Mouse (Mus musculus) spleen, postnatal 14 days (tissue): ENCODE data around the gene Mrps34.

Experiments used
- DNase-seq, 2 experiments: peaks; one replicate each; pipeline ENCODE4 v3.0.0; 2021 to 2022; ENCODE audit warnings: low spot score in 2 of 2

Mrps34 gene

GRCm38 (mm10) chr17:24894995-24895547 lies at the start of gene Mrps34, which contains the start of gene Eme2:
TSS of gene Mrps34 (plus strand) at chr17:24895116.
TSS of gene Eme2 (minus strand) at chr17:24895087.
- DNase-seq: peak; percentile 54 to 73

DNA sequence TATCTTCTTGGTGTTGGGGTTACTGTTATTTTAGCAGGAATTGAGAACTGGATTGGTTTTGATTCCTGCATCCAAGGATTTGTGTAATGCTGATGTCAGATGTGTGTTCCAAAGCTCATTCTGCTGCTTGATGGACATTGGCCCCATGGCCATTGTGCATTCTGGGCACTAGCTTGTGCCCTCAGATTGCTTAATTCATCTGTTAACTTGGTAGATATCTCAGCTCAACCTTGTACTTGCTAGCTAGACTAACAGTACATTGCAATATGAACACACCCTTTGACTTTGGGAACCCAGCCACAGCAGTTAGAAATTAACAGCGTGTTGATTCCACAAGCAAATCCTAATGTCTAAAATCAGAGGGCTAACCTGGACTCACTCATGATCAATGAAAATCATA lies 47.5 kb upstream of the Mrps34 start:
- DNase-seq: no peak

- DNase-seq: no peak
These were observed 46.3 kb upstream of the Mrps34 start for GRCm38 (mm10) chr17:24848600-24849031.

DNA sequence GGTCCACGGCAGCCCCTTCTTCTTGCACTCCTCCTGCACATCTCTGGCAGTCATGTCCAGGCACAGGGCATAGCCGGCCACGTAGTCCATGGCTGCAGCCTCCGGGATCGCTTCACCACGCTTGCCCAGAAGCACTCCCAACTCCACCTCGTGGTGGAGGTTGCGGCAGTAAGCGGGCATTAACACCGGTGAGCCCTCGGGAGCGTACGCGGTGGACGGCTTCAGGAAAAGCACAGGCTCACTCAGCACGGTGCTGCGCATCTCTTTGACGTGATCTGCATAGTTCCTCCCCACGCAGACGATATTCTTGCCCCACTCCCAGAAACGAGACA lies 45.2 kb upstream of the Mrps34 start:
- DNase-seq: no peak

DNA sequence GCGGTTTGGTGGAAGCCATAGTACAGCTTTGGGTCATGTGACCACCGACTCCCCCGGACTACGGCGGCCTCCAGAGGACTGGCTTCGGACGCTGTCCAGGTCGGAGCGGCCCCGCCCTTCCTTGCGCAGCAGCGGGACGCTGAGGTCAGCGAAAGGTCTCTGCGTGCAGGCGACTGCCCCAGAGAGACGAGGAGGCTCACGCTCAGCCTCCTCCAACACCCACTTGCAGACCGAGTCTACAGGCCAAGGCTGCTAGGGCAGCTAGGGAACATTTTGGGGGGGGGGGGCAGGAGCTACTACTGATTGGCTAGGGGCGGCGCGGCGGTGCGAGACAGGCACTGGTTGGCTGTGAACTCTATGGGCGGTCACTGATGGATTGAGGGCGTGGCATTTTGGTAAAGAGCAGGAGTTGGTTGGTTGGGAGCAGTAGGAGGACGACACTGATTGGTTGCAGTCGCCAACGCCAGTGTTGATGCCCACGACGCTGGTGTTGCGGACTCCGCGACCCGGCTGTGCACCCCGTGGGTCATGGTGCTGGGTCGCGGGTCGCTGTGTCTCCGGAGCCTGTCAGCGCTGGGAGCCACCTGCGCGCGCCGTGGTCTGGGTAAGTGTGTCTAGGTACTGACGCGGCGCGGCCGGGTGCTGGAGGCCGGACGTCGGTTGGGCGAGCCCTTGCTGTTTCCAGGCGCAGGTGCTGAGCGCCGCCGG lies 44.7 kb upstream of the Mrps34 start, which contains the start of gene Fahd1:
TSS of gene Fahd1 (minus strand) at position 300 of the 708 bp plus-strand sequence.
- DNase-seq: peak; percentile 87 to 88

- DNase-seq: no peak
These were observed 44.2 kb upstream of the Mrps34 start for GRCm38 (mm10) chr17:24850773-24851127.

- DNase-seq: no peak
These were observed 43.4 kb upstream of the Mrps34 start for GRCm38 (mm10) chr17:24851381-24852125.

GRCm38 (mm10) chr17:24855838-24856464 lies 39.0 kb upstream of the Mrps34 start:
- DNase-seq: no peak

DNA sequence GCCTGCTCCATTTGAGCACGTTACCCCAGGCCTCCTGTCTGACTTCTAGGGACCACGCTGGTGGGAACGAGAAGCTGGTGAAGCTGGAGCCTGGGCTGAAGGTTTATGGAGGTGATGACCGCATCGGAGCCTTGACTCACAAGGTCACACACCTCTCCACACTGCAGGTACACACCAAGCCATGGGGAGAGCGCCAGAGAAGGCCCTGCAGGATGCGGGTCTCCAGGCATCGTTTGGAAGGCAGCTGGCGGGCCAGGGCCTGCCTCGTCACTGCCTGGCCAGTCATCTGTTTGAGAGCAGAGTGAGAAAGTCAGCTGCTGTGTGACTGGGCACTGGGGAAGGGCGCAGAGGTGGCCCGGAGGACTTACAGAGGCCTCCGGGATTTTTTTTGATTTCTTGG lies 38.3 kb upstream of the Mrps34 start:
- DNase-seq: no peak

DNA sequence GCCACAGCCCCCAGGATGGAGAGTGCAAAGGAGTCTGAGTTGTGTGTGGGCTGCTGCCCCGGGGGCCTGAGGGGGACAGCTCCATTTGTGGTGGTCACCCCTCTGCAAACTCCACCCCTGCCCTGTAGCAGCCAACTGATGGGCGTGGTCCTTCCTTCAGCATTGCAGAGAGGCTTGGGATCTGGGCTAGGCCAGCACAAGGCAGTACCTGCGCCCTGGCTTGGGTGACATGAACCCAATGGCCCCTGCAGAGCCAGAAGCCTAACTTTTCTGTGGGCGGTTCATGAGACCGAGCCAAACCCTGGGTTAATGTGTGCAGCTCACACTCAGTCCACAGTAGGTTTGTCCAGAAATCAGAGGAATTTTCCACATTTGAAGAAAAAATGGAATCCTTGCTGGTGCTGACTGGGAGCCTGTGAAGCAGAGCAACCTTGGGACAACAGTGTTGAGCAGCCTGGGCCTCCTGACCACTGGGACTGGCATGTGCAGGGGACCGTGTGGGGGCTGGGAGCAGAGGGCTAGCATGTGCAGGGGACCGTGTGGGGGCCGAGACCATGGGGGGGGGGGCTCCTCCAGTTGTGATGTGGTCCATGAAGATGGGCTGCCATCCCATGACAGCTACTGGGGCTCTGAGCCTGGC lies 37.0 kb upstream of the Mrps34 start:
- DNase-seq: no peak

- DNase-seq: peak; percentile 61 to 67
These were observed 35.9 kb upstream of the Mrps34 start for GRCm38 (mm10) chr17:24858967-24859366.

GRCm38 (mm10) chr17:24860076-24860475 lies 34.8 kb upstream of the Mrps34 start:
- DNase-seq: peak; percentile 46 to 50

GRCm38 (mm10) chr17:24861785-24862184 lies 33.1 kb upstream of the Mrps34 start:
- DNase-seq: no peak

GRCm38 (mm10) chr17:24865776-24866175 lies 29.1 kb upstream of the Mrps34 start, which contains the start of gene Igfals:
TSS of gene Igfals (plus strand) at chr17:24865997.
- DNase-seq: no peak

GRCm38 (mm10) chr17:24867914-24868313 lies 27.0 kb upstream of the Mrps34 start:
- DNase-seq: no peak

GRCm38 (mm10) chr17:24873695-24874404 lies 21.1 kb upstream of the Mrps34 start:
- DNase-seq: no peak

- DNase-seq: no peak
These were observed 20.5 kb upstream of the Mrps34 start for GRCm38 (mm10) chr17:24874405-24874745.

DNA sequence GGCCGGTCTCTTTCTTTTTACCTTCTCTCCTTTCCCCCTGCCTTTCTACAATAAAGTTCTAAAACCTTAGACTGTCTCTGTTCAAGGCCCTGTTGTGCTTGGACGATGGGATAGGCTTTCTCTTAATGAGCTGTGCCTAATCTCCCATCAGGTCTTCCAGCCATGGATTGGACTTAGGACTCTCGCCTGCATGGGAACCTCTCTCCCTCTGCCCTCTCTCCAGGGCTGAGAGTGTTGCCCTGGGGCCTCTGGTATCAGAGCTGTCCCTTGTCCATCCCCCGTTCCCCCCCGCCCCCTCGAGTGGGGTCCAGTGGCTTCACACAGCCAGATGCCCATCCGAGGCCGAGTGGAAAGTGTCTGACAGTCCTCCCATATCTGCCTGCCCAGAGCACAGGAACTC lies 19.9 kb upstream of the Mrps34 start:
- no peak for DNase-seq

DNA sequence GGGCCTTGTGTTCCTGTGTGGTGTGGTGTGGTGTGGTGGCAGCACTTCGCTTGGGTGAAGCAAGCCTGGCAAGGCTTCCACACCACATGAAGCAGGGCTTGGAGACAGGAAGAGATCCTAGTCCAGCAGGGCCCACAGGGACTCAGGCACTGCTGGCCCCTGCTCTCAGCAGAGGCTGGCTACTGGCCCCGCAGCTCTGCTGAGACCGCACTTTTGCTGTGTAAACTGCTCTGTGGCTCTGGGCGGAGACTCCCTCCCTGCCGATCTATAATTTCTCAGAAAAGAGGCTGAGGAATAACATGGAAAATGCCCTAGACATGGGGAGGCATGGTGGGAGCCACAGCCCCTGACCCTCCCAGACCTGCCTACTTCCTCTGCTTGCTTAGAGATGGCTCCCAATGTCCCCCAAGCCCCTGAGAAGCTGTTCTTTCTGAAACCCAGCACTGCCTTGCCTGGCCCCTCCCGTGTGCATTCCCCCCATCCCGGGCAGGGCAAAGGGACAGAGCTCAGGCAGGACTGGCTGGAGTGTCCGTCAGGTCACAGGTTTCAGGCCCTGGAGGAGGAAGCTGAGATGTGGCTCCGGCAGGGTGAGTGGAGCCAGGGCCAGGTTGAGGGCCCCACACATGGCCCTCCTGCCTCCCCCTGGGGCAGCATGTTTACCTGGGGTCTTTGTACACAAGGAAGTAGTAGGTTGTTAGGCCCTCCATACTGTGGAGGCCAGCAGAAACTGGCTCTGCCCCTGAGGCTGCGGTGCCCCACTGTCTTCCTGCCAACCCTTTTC lies 17.4 kb upstream of the Mrps34 start:
- peak in 1 of 2 experiments; percentile 5 for DNase-seq

DNA sequence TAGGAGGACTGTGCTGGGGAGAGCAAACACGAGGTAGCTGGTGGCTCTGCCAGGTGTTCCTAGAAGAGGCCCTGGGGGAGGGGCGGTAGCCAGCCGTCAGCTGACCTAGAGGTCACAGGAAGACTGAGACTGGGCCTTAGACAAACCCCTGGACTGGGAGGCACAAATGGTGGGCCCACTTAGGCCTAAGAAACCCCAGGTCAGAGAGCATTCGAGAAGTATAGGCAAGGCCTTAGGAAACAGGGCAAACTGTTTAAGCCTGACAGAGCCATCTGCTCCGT lies 16.9 kb upstream of the Mrps34 start:
- peak in 1 of 2 experiments; percentile 5 for DNase-seq

DNA sequence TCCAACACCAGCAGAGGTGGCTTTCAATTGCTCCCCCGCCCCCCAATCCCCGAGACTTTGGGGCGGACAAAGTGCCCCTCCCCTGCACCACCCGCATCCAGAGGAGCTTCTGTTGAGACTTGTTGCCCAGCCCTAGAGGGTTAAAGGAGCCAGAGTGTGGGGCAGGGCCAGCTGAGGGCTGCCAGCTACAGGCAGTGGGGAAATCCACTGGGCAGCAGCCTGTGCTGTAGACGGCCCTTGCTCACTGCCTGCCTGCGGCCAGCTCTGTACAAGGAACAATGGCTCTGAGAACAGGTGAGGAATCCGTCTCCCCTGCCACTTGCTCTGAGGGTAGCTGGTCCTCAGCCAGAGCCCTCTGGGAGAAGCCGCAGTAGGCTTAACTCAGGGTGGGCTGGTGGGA lies 16.4 kb upstream of the Mrps34 start:
- DNase-seq: peak in 1 of 2 experiments; percentile 5
